Mouse (Mus musculus) layer of hippocampus, adult 8-10 months (tissue): Measurements from ENCODE around the gene Kpna7. TPM values are rescaled to one million over a fixed set of nuclear protein-coding genes. Genes with fewer than 3 reads are reported as not detected.

Experiments
- DNase-seq, 2 experiments: peaks; one replicate each; pipeline ENCODE4 v3.0.0; 2022; ENCODE audit warnings: low spot score in 2 of 2
- total RNA-seq, 4 experiments: library from RNA; stranded (reverse); gene quantifications; 2 replicates each; pipeline ENCODE4 v1.2.4; 2022

The Kpna7 gene
- total RNA-seq, 4 experiments from 2014 or later: not detected

- DNase-seq: no peak
These were observed 119.4 kb downstream of the Kpna7 start for GRCm38 (mm10) chr5:144964465-144964864.

DNA sequence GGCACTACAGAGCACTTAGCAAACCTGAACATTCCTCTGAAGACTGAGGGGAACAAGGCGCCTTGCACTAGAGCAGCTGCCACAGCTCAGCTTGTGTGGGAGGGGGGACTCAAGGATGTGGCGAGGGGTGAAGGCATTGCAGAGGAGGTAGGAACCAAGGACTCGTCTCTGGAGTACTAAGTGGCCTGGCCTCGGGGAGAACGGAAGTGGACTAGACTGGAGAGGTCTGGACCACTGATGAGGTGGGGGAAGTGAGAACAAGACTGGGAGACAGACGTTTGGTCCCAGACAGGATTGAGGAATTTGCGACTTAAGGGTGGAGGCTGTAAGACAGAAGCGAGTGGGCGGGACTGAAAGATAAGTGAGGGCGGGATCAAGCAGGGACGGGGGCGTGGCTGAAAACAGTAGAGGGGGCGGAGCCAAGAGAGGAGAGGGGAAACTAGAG, 120.0 kb downstream of the Kpna7 start:
- peak in 1 of 2 experiments; percentile 61 for DNase-seq

- no peak for DNase-seq
These were observed 120.4 kb downstream of the Kpna7 start for GRCm38 (mm10) chr5:144963401-144963800.

DNA sequence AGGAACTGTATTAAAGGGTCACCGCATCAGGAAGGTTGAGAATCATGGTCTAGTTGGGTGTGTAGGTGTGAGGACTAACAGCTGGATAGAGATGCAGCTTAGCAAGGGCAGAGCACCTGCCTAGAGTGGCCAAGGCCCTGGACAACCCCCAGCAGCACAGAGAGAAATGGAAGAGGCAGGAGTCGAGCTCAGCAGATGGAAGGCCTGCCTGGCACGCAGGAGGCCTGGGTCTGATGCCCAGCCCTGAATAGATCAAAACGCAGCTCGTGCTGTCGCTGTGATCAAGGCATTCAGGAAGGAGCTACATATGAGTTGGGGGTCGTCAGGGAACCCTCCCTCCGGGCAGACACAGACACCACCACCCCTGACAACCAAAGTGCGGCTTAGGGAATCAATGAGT, 125.6 kb downstream of the Kpna7 start:
- no peak for DNase-seq

- DNase-seq: no peak
These were observed 129.4 kb downstream of the Kpna7 start for GRCm38 (mm10) chr5:144954432-144954831.

GRCm38 (mm10) chr5:144952592-144952991, 131.2 kb downstream of the Kpna7 start:
- DNase-seq: no peak

DNA sequence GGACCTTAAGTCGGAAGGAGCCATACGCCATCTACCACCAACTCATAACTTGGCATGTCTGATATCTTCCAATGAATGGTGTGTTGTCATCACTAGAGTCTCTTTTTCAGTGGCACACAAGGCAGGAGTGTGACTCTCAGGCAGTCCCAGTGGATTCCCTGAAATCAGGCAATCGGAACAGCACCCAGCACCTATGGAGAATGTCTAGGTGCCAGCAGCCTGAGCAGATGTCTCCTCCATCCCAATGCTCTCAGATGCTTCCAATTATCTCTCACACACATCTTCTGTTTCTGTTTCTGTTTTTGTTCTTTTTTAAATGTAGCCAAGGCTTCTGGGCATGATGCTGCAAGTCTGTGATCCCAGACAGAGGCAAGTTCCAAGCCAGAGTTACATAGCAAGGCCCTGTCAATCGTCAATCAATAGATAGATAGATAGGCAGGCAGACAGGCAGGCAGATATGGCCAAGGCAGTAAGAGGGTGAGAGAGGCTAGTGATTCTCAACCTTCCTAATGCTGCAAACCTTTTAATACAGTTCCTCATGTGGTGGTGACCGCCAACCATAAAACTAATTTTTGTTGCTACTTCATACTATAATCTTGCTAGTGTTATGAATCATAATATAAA, 133.3 kb downstream of the Kpna7 start:
- DNase-seq: no peak

DNA sequence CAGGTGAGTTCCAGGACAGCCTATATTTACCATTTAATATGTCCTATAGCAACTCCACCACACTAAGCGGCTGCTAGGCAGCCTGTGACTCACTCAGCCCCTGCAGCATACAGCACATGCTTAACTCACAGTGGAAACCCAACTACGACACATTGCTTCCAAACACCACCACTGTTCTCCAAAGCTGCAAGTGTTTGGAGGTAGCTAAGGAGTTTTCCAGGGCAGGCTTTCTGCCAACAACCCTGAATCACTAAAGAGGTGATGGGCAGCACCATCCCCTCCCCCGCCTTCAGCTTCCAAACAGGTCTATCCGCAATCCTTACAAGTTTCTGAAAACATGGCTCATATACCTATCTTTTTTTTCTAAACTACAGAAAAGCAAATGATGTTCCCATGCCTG, 134.0 kb downstream of the Kpna7 start:
- DNase-seq: no peak

DNA sequence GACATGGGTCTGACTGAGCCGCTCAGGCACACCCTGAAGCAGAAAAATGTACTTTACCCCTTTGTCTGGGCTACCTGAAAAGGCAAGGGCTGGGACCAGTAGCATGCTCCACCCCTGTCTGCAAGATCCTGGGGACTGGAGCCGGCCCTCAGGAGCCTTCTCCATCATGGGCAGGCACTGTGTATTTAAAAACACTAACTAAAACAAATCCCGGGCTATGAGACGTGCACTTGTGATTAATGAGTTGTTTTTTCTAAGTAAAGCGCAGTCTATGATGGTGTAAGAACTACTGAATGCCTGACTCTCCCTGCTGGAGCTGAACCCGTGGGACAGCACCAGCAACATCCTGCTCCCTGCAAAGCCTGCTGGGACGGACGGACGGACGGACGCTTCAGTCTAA, 135.4 kb downstream of the Kpna7 start:
- DNase-seq: no peak

- no peak for DNase-seq
These were observed 135.8 kb downstream of the Kpna7 start for GRCm38 (mm10) chr5:144948002-144948401.

DNA sequence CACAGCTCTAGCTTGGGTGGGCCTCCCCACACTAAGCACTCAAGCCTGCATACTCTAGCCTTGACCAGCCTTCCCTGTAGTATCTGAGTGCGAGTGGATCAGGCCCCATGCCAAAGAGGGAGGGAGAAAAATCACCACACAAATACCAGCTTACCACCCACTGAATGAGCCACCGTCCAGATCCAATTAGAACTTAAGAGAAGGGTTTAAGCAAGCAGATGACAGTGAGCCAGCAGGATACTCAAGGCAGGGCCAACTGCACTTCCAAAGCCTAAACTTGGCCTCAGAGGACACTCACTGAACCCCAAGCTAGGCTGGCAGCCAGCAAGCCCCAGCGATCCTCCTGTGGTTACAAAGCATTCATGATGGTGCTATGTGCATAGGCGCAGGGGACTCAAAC, 137.8 kb downstream of the Kpna7 start:
- DNase-seq: peak; percentile 61 to 66

DNA sequence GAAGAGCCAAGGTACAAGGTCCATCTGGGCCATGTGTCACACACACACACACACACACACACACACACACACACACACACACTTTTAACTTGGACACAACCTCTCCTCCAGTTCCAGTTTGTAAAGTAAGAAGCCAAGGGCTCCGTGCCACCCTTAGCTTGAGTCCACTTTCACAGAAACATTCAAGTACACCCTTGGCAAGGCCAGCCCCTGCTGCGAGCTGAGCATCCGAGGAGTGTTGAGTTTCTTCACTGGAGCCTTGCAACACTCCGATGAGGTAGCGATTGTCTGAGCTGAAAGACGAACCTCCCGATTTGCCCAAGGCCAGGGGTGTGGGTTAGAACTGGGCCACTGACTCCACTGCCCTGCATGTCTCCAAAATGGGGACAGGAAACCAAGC, 138.9 kb downstream of the Kpna7 start:
- no peak for DNase-seq

GRCm38 (mm10) chr5:144944370-144944769, 139.5 kb downstream of the Kpna7 start:
- DNase-seq: no peak

GRCm38 (mm10) chr5:144943346-144943745, 140.5 kb downstream of the Kpna7 start:
- no peak for DNase-seq

DNA sequence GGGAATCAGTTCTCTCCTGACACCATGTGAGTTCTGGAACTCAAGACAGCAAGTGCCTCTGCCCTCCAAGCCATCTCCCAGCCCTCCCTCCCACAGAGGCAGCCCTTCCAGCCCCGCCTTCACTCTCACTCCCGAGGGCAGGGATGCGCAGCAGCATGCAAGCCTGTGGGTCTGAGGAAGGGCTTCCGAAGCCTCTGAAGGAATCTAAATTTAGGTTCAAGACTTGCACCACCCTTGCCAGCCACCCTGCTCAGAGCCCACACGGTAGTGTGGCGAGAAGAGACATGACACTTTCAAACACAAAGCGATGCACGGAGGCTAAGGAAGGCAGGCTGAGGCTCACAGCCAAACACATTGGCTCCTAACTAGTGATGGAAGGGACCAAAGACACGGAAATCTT, 141.4 kb downstream of the Kpna7 start:
- no peak for DNase-seq

GRCm38 (mm10) chr5:144940904-144941303, 142.9 kb downstream of the Kpna7 start:
- DNase-seq: no peak

GRCm38 (mm10) chr5:144937304-144937703, 146.5 kb downstream of the Kpna7 start:
- no peak for DNase-seq

Other genes starting within 250 kb of the Kpna7 start
- gene Smurf1, start 118.2 kb downstream of the Kpna7 start, total RNA-seq: 10 to 100 TPM; 29.7 to 35.4 (median 31.0) TPM
- not detected for gene Gm4871, start 51.3 kb downstream of the Kpna7 start, total RNA-seq
- not detected for gene 1700018F24Rik, start 41.0 kb downstream of the Kpna7 start, total RNA-seq
- 100 to 1,000 TPM; 223 to 245 (median 243) TPM for gene Arpc1a, start 200 bp downstream of the Kpna7 start, total RNA-seq
- gene Arpc1b, start 30.2 kb upstream of the Kpna7 start, total RNA-seq: 10 to 100 TPM; 16.9 to 66.2 (median 37.8) TPM
- 10 to 100 TPM; 70.8 to 100.0 (median 83.5) TPM for gene Pdap1, start 56.2 kb upstream of the Kpna7 start, total RNA-seq
- gene Bud31, start 56.3 kb upstream of the Kpna7 start, total RNA-seq: 10 to 100 TPM; 67.8 to 76.8 (median 73.0) TPM
- gene Ptcd1, start 83.1 kb upstream of the Kpna7 start, total RNA-seq: 10 to 100 TPM; 19.1 to 28.7 (median 24.0) TPM
- gene Cpsf4, start 83.2 kb upstream of the Kpna7 start, total RNA-seq: 10 to 100 TPM; 24.9 to 30.7 (median 25.6) TPM
- 100 to 1,000 TPM; 217 to 378 (median 300) TPM for gene Atp5j2, start 108.0 kb upstream of the Kpna7 start, total RNA-seq
- 10 to 100 TPM; 11.9 to 14.0 (median 12.9) TPM for gene Zkscan14, start 117.8 kb upstream of the Kpna7 start, total RNA-seq
- 10 to 100 TPM; 10.2 to 12.4 (median 10.6) TPM for gene Zkscan5, start 120.5 kb upstream of the Kpna7 start, total RNA-seq
- gene Zfp655, start 147.7 kb upstream of the Kpna7 start, total RNA-seq: 10 to 100 TPM; 29.7 to 30.8 (median 30.4) TPM
- gene Zscan25, start 196.5 kb upstream of the Kpna7 start, total RNA-seq: 10 to 100 TPM; 18.2 to 25.7 (median 22.3) TPM